Mouse (Mus musculus) heart, postnatal 0 days (tissue): Measurements from ENCODE around the gene Eef1akmt3.

Source experiments
- CTCF ChIP-seq: IDR thresholded peaks from 2 replicates; pipeline ENCODE4 v1.5.1; 2016; ENCODE audit warnings: antibody characterized with exemption, control low read depth, low read depth
- EP300 ChIP-seq: IDR thresholded peaks from 2 replicates; pipeline ENCODE4 v1.6.1; 2016; ENCODE audit warnings: antibody characterized with exemption, low read depth

DNA sequence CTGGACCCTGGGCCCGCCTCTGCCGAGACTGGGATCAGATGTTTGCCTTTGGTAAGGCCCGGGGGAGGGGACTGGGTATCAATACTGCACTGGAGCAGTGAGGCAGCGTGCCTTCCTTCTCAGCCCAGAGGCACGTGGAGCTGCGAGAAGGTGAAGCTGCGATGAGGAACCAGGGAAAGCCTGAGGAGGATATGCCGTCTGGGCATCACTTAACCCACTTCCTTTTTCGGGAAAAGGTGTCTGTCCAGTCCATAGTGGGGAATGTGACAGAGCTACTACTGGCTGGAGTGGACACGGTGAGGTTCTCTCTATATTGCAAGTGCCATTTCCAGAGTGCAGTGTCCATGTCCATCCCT is 8.8 kb upstream of the Eef1akmt3 start:
- TF ChIP-seq CTCF (no peak), EP300 (no peak)
